Mouse (Mus musculus): ENCODE measurements around the gene Kansl1l.

DNA sequence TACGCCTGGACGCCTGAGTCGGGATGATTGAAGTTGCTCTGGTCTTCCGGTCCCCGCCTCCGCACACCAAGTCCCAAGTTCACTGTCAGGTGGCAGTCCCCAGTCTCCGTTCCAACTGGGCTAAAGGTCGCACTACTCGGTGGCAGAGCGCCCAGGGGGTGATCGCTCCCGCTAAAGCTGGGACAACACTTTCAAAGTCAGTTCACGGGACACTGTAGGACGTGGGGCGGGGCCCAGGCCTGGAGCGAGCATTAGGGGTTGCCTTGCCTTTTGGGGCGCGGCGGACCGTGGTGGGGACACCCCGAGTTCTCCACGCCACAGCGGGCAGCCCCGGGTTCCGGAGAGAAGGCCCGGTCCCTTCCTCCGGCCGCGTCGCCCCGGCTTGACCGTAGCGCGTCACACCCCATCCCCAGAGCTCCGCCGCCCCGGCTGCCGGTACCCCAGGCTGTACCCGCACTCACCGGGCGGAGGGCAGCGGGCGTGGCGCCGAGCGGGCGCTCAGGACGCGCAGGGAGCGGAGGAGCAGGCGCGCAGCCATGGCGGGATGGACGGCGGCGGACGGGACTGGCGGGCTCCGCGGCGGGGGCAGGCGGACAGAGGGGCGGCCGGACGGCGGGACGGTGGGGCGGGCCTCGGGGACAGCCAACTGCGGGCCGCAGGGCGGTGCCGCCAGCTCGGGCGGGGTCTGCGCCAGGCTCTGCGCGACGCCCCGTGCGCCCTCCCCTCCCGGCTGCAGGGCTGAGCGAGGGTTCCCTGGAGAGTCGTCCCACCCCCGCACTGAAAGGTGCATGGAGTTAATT is 45.5 kb upstream of the Kansl1l start, which contains the start of gene Acadl:
- TF ChIP-seq GATA1 (IDR thresholded peaks at IDR 0.05; ENCODE audit: low read length), result no peak
- no peak for TF ChIP-seq TAL1 (IDR thresholded peaks at IDR 0.05; ENCODE audit: low read length)

All from erythroblast, embryonic 14.5 days (primary cell).